Mouse (Mus musculus) left cerebral cortex, postnatal 4 days (tissue): ENCODE measurements around the gene Dusp6. TPM values are rescaled to one million over a fixed set of nuclear protein-coding genes. Genes with fewer than 3 reads are reported as not detected.

Experiments
- DNase-seq: peaks from one replicate; pipeline ENCODE4 v3.0.0-alpha.2; 2022
- intact Hi-C: fragments of 180-260 bp; cut with DNase I; formaldehyde crosslinking; loops from one replicate; pipeline ENCODE4 v1.15.1; 2025
- total RNA-seq, 2 experiments: library from RNA; stranded (reverse); gene quantifications; 2 replicates each; pipeline ENCODE4 v1.2.3; 2021

Gene Dusp6
- total RNA-seq, 2 experiments from 2014 or later = 52.6 to 53.1 TPM

GRCm38 (mm10) chr10:99244655-99245260 is 18.3 kb upstream of the Dusp6 start:
- no peak for DNase-seq
- intact Hi-C loops = no loop called here

GRCm38 (mm10) chr10:99246797-99247508 is 16.1 kb upstream of the Dusp6 start:
- no peak for DNase-seq
- intact Hi-C loops = no loop called here

GRCm38 (mm10) chr10:99250874-99251281 is 12.2 kb upstream of the Dusp6 start:
- DNase-seq = no peak
- intact Hi-C loops = no loop called here

DNA sequence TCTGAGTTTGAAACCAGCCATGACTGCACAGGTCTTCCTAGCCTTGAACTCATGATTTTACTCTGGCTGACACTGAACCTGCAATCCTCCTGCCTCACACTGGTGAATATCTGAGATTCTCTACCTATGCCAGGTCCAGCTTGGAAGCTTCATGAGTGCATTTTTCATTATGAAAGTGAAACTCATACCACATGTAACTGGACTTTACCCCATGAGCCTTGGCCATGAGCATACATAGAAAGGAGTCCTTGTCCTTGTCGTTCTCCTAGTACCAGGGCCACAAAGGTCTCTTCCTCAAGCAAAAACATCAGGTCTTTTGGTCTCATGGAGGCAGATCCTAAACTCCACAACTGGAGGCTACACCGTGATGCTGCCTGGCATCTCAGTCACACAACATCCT is 9.6 kb upstream of the Dusp6 start:
- intact Hi-C loops = no loop called here
- DNase-seq = no peak

DNA sequence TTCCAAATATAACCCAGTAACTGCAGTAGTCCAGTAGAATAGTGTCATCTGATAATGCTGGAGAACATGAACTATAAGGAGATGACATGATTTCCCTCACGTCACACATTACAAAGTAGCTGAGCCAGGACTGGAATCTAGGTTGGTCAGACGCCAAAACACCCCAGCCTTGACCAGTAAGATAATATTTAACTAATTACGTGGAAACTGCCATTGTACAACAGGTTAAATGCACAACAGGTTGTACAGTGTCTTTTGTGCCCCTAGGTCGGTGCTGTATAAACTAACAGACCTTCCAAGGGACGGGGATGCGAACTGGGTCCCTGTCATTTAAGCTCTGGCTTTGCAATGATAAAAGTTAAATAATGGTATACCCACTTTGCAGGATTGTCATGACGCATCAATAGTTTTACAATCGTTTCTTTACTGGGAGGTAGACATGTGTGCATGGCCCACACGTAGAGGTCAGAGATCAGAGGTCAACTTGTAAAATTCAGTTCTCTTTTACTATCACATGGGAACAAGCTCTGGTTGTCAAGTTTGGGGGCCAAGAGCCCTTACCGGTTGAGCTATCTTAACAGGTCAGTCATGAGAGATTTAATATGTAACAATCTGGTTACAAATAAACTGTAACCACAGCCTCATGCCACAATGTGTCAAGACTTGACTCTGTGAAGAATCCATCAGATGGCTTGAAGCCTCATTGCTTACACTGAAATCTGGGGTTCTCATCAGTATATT is 7.0 kb upstream of the Dusp6 start:
- DNase-seq = no peak
- intact Hi-C loops = no loop called here

GRCm38 (mm10) chr10:99257531-99257930 is 5.5 kb upstream of the Dusp6 start:
- DNase-seq = no peak
- intact Hi-C loops = no loop called here

DNA sequence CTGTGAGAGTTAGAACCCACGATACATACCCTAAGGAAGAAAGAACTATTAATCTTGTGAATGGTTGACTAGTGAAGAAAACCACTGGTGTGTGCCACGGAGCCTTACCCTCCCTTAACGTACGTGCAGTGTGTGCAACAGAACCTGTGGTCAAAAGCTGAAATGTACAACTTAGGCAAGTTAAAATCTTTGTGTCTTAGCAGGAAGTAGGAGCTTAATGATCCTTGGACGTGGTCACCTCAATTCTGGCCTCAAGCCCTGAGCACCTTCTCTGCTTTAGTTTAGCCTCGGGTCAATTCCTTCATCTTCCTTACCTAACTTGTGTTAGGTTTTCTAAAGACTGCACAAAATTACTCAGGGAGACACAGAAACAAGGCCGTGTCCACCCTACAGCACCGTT is 3.2 kb upstream of the Dusp6 start:
- intact Hi-C loops = loop anchor here (5.0 to 10.0 kb wide), 3 partner anchors 93 to 317 kb away; no protein-coding TSS in a partner anchor
- no peak for DNase-seq

- intact Hi-C loops = loop anchor here (5.0 to 10.0 kb wide), 3 partner anchors 94 to 316 kb away; no protein-coding TSS in a partner anchor
- peak; percentile 91 for DNase-seq
Measured at GRCm38 (mm10) chr10:99261151-99261635, 1.8 kb upstream of the Dusp6 start.

GRCm38 (mm10) chr10:99261636-99262318 is 1.3 kb upstream of the Dusp6 start:
- intact Hi-C loops = loop anchor here (5.0 to 10.0 kb wide), 3 partner anchors 94 to 316 kb away; no protein-coding TSS in a partner anchor
- peak; percentile 79 for DNase-seq

DNA sequence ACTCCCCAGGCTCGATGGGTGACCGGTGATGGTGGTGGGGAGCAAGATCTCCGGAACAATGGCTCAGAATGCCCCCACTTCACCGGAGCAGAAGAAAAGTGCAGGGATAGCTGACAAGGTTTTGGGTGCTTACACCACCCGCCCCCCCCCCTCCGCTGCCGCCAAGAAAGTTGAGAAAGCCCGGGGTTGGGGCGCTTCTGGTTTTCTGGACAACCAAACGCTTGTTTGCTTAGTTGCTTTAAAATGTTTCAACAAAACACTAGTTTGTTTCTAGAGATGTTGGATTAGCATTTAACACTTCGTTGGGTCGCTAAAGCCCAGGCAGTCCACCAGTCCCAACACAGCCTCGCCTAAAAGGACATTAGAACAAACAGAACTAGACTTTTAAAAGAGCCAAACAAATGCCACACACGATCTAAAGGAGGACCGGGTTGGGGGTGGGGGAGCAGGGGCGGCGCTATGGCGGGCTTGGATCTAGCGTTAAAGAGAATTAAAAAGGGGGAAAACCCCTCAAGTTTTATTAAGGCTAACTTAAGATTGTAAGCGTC is 638 bp upstream of the Dusp6 start:
- intact Hi-C loops = loop anchor here (5.0 to 10.0 kb wide), 3 partner anchors 95 to 315 kb away; no protein-coding TSS in a partner anchor
- peak; percentile 43 for DNase-seq

DNA sequence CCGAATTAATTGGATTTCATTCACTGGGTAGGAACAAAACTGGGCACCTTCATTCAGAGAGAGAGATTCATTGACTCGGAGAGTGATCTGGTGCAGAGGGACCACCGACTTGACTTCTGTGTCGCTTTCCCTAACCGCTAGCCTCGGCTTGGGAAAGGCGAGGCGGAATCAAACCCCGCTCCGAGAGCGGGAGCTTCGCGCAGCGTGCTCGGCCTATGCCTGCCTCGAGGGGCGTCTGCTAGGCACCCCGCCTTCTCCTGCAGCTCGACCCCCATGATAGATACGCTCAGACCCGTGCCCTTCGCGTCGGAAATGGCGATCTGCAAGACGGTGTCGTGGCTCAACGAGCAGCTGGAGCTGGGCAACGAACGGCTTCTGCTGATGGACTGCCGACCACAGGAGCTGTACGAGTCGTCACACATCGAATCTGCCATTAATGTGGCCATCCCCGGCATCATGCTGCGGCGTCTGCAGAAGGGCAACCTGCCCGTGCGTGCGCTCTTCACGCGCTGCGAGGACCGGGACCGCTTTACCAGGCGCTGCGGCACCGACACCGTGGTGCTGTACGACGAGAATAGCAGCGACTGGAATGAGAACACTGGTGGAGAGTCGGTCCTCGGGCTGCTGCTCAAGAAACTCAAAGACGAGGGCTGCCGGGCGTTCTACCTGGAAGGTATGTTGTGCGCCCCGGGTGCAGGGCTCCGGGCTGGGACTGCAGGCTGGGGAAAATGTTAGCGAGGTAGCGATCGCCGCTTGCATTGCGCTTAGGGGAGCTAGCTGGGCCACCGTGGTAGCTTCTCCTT is 589 bp downstream of the Dusp6 start:
- peak; percentile 53 for DNase-seq
- intact Hi-C loops = loop anchor here (5.0 to 10.0 kb wide), 3 partner anchors 96 to 314 kb away; no protein-coding TSS in a partner anchor

GRCm38 (mm10) chr10:99264301-99265010 is 1.4 kb downstream of the Dusp6 start:
- DNase-seq = peak; percentile 25
- intact Hi-C loops = loop anchor here (5.0 to 10.0 kb wide), 3 partner anchors 97 to 313 kb away; no protein-coding TSS in a partner anchor

GRCm38 (mm10) chr10:99265011-99265694 is 2.1 kb downstream of the Dusp6 start:
- intact Hi-C loops = loop anchor here (10.0 kb wide), 1 partner anchor 190 kb away; no protein-coding TSS in a partner anchor
- no peak for DNase-seq

- intact Hi-C loops = loop anchor here (10.0 kb wide), 1 partner anchor 189 kb away; no protein-coding TSS in a partner anchor
Measured at GRCm38 (mm10) chr10:99266025-99266424, 3.0 kb downstream of the Dusp6 start.

DNA sequence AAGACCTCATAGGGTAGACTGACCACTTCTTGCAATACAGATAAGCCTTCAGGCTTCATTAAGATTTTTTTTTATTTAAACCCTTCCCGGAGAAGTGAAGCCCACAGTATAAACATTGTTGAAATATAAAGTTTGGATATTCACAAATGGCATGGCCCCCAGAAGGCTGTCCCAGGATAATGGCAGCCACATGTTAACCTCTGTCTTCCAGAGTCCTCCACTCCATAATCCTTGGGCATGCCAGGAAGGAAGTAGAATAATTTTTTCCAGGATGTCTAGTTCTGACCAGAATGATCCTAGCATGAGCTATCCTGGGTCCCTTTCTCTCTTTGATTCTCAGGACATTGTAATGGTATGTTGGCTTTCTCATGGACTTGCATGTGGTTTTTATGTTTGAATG is 4.6 kb downstream of the Dusp6 start:
- intact Hi-C loops = loop anchor here (10.0 kb wide), 1 partner anchor 187 kb away; no protein-coding TSS in a partner anchor
- no peak for DNase-seq

More at GRCm38 (mm10) chr10:99266025-99266424, 3.0 kb downstream of the Dusp6 start:
- peak; percentile 14 for DNase-seq

DNA sequence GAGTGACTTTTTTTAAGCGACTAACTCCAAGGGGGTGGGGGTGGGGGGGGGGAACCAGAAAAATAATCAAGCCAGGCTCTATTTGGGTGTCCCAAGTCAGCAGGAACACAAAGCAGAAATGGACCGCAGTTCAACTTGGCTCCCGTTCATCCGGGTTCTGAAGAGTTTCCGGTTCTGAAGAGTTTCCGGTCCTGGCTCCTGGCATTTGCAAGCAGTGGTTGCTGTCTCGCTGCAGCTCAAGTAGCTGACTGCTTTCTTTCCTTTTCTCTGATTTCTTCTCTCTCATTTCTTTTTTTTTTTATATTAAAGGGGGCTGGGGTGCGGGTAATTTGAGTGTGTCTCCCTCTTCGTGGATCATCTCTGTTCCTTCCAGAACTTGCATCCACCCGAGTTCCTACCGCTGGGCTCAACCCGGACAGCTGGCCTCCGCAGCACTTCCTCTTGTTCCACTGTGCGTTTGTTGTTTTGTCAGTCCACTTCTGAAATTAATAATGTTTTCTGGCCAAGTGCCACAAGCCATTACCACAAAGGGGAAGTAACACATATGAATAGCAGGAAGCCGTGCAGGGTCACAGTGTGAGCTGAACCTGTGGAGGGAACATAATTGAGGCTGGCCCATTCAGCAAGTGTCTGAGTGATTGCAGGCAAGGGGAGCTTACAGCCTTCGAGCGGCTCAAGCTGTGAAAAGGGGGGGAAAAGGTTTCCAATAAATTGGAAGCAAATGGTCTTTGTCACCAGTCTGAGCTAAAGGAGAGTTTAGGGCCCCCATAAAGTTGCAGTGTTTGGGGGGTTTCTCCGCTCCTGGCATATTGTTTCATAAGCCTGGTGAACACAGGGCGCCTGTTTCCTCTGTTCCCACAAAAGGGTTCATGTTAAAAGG is 5.6 kb downstream of the Dusp6 start:
- intact Hi-C loops = loop anchor here (10.0 kb wide), 1 partner anchor 186 kb away; no protein-coding TSS in a partner anchor

DNA sequence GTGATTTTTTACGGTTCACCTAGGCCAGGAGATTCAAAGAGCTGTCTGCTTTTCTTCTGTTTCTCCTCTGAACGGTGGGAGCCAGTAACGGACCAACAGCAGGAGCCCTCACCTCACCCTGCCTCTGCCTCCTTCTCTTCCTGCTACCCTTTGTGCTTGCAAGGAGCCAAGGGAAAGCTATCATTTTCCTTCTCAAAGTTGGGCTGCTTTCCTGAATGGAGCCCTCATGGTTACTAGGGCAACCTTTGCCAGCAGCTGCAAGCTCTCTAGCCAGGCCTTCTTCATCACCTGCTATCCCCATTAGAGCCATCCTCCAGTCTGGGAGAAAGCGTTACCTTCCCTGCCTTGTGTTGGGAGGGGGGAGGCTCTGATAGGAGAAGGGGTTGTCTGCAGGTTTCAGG is 6.3 kb downstream of the Dusp6 start:
- no peak for DNase-seq
- intact Hi-C loops = loop anchor here (10.0 kb wide), 1 partner anchor 186 kb away; no protein-coding TSS in a partner anchor

More for the DNA sequence above, 5.6 kb downstream of the Dusp6 start:
- peak; percentile 24 for DNase-seq
